Mouse (Mus musculus) embryonic fibroblast, embryonic 13.5 days (primary cell): ENCODE measurements around the gene Pagr1a.
A peak's percentile ranks its signal among the peaks of the same experiment; 100 is the strongest.

ENCODE experiments used
- CTCF ChIP-seq: IDR thresholded peaks from 2 replicates; pipeline ENCODE4 v1.5.1; 2011; ENCODE audit warnings: mild to moderate bottlenecking, control low read depth, low read length, moderate library complexity, borderline replicate concordance; ENCODE audit not compliant: insufficient read depth
- POLR2A ChIP-seq: IDR thresholded peaks from 2 replicates; pipeline ENCODE4 v1.6.1; 2011; ENCODE audit warnings: low read depth, mild to moderate bottlenecking, control low read depth, low read length, moderate library complexity

DNA sequence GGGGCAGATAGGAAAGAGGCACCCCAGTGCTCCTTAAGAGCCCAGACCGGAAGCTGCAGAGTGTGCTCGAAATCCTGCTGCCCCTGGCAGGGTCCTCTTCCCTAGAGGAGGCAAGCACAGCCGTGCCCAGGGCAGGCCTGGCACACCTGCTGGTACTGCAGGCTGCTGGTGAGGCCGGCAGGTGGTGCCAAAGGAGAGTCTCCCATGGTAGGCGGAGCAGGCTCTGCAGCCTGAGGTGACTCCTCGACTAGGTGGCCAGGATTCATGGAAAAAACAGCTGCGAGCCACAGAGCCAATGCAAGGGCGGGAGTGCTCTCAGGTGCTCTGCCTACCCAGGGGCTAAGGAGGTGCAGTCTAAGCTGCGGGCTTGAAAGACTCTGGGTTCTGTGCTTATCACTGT lies 30.8 kb downstream of the Pagr1a start:
- no peak for TF ChIP-seq POLR2A
- peak; percentile 43; the same call in 1 of the 2 replicates for TF ChIP-seq CTCF
